Mouse (Mus musculus) spleen, adult 12 weeks (tissue): Measurements from ENCODE around the gene Dynll2.
"Not testable (repeated sequence)": the region's sequence is repeated elsewhere in the genome, so short reads cannot be mapped to it uniquely, and the experiment has no call there.

Experiments used
- DNase-seq: peaks from one replicate; pipeline ENCODE4 v3.0.0; 2022; ENCODE audit warnings: low spot score

Gene Dynll2

GRCm38 (mm10) chr11:87987861-87988260 lies 528 bp upstream of the Dynll2 start:
- DNase-seq, result no peak

GRCm38 (mm10) chr11:87986141-87986741 lies 1.1 kb downstream of the Dynll2 start:
- DNase-seq, result peak; percentile 23

GRCm38 (mm10) chr11:87985643-87986042 lies 1.7 kb downstream of the Dynll2 start:
- no peak for DNase-seq

DNA sequence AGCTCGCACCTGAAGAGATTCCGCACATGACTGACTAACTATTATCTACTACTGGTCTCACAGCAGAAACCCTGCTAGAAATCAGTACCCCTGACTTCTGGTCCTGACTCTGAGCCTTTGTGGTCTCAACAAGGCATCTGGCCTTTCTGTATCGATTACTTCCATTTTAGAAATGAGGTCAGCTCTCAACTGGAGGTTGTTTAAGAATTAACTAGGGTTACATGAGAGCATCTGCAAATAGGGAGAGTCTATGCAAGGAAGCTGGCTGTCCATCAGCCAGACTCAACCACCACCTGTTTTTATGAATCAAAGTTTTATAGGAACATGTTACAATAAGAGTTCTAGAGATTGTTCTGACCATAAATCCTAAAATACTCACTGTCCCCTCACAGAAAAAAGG lies 2.8 kb downstream of the Dynll2 start:
- no peak for DNase-seq

DNA sequence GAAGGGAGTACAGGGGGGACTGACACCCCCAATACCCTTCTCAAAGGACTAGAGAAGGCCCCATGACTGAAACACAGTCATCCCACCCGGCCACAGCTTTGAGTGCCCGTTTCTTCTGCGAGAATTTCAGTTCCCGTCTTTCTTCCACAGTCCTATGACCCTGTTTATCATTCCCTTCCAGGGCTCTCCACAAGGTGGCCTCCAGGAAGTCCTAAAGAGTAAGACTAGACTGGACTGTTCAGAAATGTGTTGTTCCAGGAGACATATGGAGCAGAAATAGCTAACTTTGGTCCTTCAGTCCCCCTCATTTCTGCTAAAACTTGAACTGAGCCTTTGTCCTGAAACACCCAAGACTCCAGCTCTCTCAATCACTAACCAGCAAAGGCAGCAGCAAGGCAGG lies 8.4 kb downstream of the Dynll2 start:
- no peak for DNase-seq

GRCm38 (mm10) chr11:87977021-87977420 lies 10.3 kb downstream of the Dynll2 start:
- not testable (repeated sequence) for DNase-seq

DNA sequence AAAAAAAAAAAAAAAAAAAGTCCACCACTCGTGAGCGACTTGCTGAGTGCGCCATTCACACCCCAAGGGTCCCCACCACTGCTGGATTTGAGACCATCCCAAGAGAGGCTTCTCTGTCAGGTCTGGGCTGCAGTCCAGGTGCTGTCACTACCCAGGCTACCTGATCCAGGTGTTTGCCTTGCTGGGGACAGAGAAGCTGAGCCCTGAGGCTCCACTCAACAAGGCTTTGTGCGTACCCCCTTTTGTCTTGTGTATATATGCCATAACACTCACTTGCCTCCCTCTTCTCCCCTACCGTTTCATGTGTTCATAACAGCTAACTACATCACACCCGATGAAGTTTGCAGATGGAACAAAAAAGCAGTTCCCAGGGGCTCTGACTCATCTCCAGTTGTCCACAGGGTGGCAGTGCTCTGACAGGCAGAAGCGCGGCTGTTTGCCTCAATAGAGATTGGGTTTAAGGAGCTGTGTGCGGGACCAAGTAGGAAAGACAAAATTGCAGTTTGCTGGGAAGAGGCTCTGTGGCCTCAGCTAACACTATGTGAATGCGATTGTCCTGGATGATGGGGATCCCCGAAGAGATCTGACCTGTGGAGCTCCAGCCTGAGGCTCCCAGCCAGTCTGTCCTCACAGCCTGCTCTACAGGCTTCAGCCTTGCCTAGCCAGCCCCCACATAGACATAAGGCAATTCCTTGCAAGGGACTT lies 12.7 kb downstream of the Dynll2 start:
- DNase-seq, result no peak

GRCm38 (mm10) chr11:87973559-87974305 lies 13.6 kb downstream of the Dynll2 start:
- DNase-seq, result no peak

GRCm38 (mm10) chr11:87972829-87973228 lies 14.5 kb downstream of the Dynll2 start:
- DNase-seq, result no peak

DNA sequence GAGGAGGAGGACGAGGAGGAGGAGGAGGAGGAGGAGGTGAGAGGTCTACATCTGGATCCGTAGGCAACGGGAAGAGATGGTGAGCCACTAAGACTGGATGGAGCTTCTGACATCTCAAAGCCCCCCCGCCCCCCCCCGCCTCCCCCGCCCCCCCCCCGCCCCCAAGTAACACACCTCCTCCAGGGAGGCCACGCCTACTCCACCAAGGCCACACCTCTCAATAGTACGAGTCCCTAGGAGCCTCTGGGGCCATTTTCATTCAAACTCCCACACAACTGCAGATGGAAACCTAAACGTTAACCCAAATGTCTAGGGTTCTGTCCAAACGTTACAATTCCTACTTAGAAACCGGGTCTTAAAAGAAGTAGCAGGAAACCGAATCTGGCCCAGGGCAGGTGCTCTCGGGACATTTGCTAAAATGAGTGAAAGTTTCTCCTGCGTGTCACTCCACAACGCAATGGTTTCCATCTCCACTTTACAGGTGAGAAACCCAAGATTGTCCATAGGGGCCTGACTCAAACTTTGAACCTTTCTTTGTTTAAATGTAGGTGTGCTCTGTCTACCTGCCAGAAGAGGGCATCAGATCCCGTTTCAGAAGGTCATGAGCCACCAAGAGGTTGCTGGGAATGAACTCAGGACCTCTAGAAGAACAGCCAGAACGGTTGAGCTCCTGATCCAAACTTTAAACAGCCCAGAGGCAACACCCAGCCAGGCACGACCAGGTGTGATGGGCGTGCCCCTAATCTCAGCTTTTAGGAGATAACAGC lies 18.8 kb downstream of the Dynll2 start:
- DNase-seq, result no peak

DNA sequence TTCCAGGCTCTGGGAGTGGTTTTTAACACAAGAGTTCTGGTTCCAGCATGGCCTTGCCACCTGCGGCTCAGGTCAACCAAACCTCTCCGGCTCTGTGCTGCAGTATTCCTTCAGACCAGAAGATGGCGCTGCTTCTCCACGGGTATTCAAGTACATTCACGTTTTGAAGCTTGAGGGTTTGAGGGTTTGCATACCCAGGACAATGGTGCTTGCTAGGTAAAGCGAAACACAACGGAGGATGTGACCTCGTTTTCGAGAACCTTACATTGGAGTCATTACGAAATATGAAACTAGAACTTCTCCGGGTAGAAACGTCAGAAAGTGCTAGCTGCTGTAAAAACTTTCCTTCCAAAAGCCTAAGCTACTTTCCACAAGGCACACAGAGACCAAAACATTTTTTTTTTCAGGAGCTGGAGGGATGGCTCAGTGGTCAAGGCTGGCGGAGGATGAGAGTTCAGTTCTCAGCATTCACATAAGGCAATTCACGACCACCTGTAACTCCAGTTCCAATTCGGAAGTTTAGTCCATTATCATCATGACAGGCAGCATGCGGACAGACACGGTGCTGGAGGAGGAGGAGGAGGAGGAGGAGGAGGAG lies 19.5 kb downstream of the Dynll2 start:
- DNase-seq, result peak; percentile 74

DNA sequence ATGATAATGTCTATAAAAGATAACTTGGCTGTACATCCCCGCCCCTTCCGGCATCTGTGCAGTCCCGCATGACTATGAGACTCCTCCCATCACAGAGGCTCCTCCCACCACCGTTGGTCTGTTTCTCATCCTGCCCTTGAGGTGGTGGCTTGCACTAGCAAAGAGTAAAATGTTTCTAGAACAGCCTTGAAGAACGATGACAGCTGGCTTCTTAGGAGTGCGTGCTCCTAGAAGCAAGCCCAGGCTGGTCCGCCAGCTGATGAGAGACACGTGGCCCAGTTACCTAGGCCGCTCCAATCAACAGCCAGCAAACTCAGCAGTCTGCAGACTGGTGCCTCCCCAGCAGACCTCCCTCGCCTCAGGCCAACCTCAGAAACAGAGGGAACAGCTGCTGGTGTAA lies 21.1 kb downstream of the Dynll2 start:
- DNase-seq, result no peak

DNA sequence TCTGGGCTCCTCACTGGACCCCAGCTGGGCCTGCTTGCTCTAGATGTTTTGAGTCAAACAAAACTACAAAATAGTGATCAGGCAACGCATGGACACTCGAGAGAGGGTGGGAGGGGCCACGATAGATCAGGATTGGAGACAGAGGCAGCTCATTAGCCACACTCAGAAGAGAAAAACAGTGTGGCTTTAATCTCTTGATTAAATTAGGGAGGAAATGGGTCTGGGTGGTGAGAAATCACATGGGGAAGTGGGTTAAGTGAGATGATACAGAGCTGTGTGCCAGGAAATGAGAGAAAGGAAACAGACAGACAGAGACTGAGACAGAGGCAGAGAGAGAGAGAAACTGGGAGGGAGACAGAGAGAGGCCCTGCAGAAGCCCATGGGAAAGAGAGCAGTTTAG lies 22.0 kb downstream of the Dynll2 start:
- DNase-seq, result no peak

- DNase-seq, result no peak
Observed at GRCm38 (mm10) chr11:87957066-87957465, 30.3 kb downstream of the Dynll2 start.

DNA sequence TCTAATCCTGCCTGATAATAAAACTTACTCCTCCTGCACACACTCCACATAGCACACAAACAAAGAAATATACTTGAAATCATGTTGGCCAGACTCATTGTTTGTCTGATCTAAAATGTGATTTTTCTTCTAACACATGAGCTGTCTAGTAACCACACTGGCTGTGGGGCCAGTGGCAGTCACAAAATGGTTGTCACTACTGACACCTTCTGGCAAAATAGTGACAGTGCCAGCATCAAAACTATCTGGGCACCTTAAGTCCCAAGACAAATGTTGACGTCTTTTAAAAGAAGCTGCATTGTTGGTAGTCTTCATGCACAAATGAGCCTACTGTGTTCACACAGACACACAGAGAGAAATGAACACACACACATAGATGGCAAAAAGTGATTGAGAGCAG lies 32.2 kb downstream of the Dynll2 start:
- DNase-seq, result no peak

GRCm38 (mm10) chr11:87949990-87950389 lies 37.3 kb downstream of the Dynll2 start:
- DNase-seq, result no peak

DNA sequence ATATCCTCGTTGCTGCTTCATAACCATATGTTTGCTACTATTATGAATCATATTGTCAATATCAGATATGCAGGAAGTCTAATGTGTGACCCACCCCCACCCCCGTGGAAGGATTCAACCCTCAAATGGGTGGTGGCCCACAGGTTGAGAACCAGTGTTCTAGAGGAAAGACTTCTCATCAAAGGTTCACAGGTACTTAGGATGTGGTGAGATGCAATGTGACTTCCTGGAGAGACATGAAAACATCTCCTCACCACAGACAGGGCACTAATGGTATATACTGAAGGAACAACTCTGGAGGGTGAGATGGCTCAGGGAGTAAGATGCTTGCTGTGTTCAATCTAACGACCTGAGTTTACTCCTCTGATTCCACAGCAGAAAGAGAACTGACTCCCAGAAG lies 51.9 kb downstream of the Dynll2 start:
- DNase-seq, result no peak

- no peak for DNase-seq
Observed at GRCm38 (mm10) chr11:87933731-87934130, 53.6 kb downstream of the Dynll2 start.

- no peak for DNase-seq
Observed at GRCm38 (mm10) chr11:87930348-87930747, 57.0 kb downstream of the Dynll2 start.
